Mouse (Mus musculus): Measurements from ENCODE around the gene Nop53.

GRCm38 (mm10) chr7:15914751-15915150 is 31.1 kb downstream of the Nop53 start:
- TF ChIP-seq CTCF (IDR thresholded peaks at IDR 0.05; ENCODE audit: low read depth): no peak
- no peak for TF ChIP-seq EP300 (IDR thresholded peaks at IDR 0.05; ENCODE audit: low read depth)
